34 mouse cellular contexts compared by ENCODE assay signal in the genomic region with DNA sequence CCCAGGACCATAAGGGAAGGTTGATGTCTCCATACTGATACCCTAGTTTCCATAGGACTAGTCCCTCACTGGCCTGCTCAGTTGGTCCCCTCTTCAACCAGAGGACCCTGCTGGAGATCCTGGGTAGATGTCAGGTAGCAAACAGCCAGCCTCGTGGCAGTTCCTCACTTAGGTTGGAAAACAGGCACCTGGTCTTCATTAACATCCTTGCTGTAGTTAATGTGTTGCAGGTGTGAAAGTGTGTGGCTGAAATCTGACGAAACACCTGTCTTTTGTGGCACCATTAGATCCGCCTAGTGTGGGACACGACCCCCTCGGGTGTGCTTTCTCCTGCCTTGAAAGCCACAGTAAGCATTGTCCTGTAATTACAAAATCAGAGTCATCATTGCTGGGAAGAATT.
A peak's percentile ranks its signal among the peaks of the same experiment; 100 is the strongest.
DNase-seq lines count a peak whose midpoint lies in the region; ATAC-seq lines count a peak whose summit lies in the region.
"Had no signal": no experiment of that assay in that cellular context is flagged by ENCODE, and none has a peak within 500 bp of the region (broad histone marks: within the 10 kb centered on the region; RNA-seq: fewer than 3 reads in every experiment).

No protein-coding gene starts in this region.

- H3K36me3 ChIP-seq in forebrain, embryonic 14.5 days (ENCODE audit: control insufficient read depth, insufficient read depth, low read length), result no peaks in the 10 kb centered on the region
- H3K36me3 ChIP-seq in forebrain, embryonic 15.5 days, result no peaks in the 10 kb centered on the region
- H3K36me3 ChIP-seq in neural tube, embryonic 14.5 days (ENCODE audit: control insufficient read depth, insufficient read depth, low read length), result no peaks in the 10 kb centered on the region
- H3K36me3 ChIP-seq: embryonic facial prominence, embryonic 13.5 days; forebrain, embryonic 10.5 days; heart, embryonic 13.5 days; hindbrain, embryonic 10.5 days; midbrain, embryonic 10.5 days; neural tube, embryonic 15.5 days had no signal

- 65% methylated on average over 5 of the region's 5 CpGs for WGBS in forebrain, embryonic 14.5 days
- WGBS in forebrain, embryonic 15.5 days, result 67% methylated on average over 5 of the region's 5 CpGs
- 61% methylated on average over 5 of the region's 5 CpGs for WGBS in neural tube, embryonic 14.5 days

- no peak overlapping the region for H3K4me3 ChIP-seq in forebrain, embryonic 14.5 days (ENCODE audit: low read depth, low read length)
- no peak overlapping the region for H3K4me3 ChIP-seq in forebrain, embryonic 15.5 days
- H3K4me3 ChIP-seq in neural tube, embryonic 14.5 days (ENCODE audit: low read depth, low read length), result no peak overlapping the region
- H3K4me3 ChIP-seq: embryonic facial prominence, embryonic 13.5 days; forebrain, embryonic 10.5 days; gastrocnemius, adult 2 months; heart, adult 2 months; heart, embryonic 13.5 days; hindbrain, embryonic 10.5 days; left cerebral cortex, adult 2 months; midbrain, embryonic 10.5 days; myocyte; neural tube, embryonic 15.5 days had no signal

- no peak overlapping the region for H3K27ac ChIP-seq in forebrain, embryonic 14.5 days (ENCODE audit: low read depth, low read length)
- no peak overlapping the region for H3K27ac ChIP-seq in forebrain, embryonic 15.5 days (replicated peaks)
- no peak overlapping the region for H3K27ac ChIP-seq in neural tube, embryonic 14.5 days (ENCODE audit: low read depth, low read length)
- H3K27ac ChIP-seq: embryonic facial prominence, embryonic 13.5 days; forebrain, embryonic 10.5 days; gastrocnemius, adult 2 months; heart, adult 2 months; heart, embryonic 13.5 days; hindbrain, embryonic 10.5 days; hindbrain, postnatal 0 days; left cerebral cortex, adult 2 months; liver, embryonic 14.5 days; midbrain, embryonic 10.5 days; neural tube, embryonic 15.5 days had no signal

- no peak for ATAC-seq in forebrain, embryonic 14.5 days
- no peak; the same call in 1 of the 2 replicates for ATAC-seq in forebrain, embryonic 15.5 days (replicated peaks)
- peak; percentile 51 for ATAC-seq in neural tube, embryonic 14.5 days (ENCODE audit: low read depth)
- ATAC-seq: hindbrain, postnatal 0 days; intestine, postnatal 0 days had no signal

- no peaks in the 10 kb centered on the region for H3K27me3 ChIP-seq in forebrain, embryonic 14.5 days (replicated peaks; ENCODE audit: control insufficient read depth, insufficient read depth, low read length)
- H3K27me3 ChIP-seq in forebrain, embryonic 15.5 days, result no peaks in the 10 kb centered on the region
- no peaks in the 10 kb centered on the region for H3K27me3 ChIP-seq in neural tube, embryonic 14.5 days (ENCODE audit: control insufficient read depth, insufficient read depth, low read length)
- H3K27me3 ChIP-seq: embryonic facial prominence, embryonic 13.5 days; heart, embryonic 13.5 days; neural tube, embryonic 15.5 days had no signal

- H3K9me3 ChIP-seq in forebrain, embryonic 14.5 days (replicated peaks; ENCODE audit: control insufficient read depth, low read length), result no peaks in the 10 kb centered on the region
- no peaks in the 10 kb centered on the region for H3K9me3 ChIP-seq in forebrain, embryonic 15.5 days
- H3K9me3 ChIP-seq in neural tube, embryonic 14.5 days (ENCODE audit: control insufficient read depth, low read length), result no peaks in the 10 kb centered on the region
- H3K9me3 ChIP-seq: embryonic facial prominence, embryonic 13.5 days; forebrain, embryonic 10.5 days; heart, embryonic 13.5 days; hindbrain, embryonic 10.5 days; midbrain, embryonic 10.5 days; neural tube, embryonic 15.5 days had no signal

- no peak overlapping the region for H3K9ac ChIP-seq in forebrain, embryonic 14.5 days (ENCODE audit: low read length)
- no peak overlapping the region for H3K9ac ChIP-seq in forebrain, embryonic 15.5 days (replicated peaks)
- no peak overlapping the region for H3K9ac ChIP-seq in neural tube, embryonic 14.5 days (replicated peaks; ENCODE audit: low read depth, low read length)
- H3K9ac ChIP-seq: embryonic facial prominence, embryonic 13.5 days; heart, embryonic 13.5 days; liver, embryonic 14.5 days; neural tube, embryonic 15.5 days had no signal

- peak; percentile 20 for DNase-seq in forebrain, embryonic 14.5 days (ENCODE audit: low spot score)
- no peak for DNase-seq in neural tube, embryonic 10.5 days (ENCODE audit: extremely low spot score, low spot score)
- peak; percentile 76 for DNase-seq in hindlimb bud, embryonic 11.5 days (ENCODE audit: extremely low spot score, low read depth, low spot score)
- DNase-seq in mesoderm, embryonic 11.5 days (ENCODE audit: low read depth, low spot score), result peak; percentile 24
- DNase-seq in right cerebral cortex, postnatal 4 days, result no peak
- DNase-seq in natural killer cell, adult 2 months (ENCODE audit: low spot score in 2 of 2), result no peak
- DNase-seq: adrenal gland, postnatal 14 days; cerebellum, adult 11-12 months; cerebellum, adult 9-11 months; gastrocnemius, adult 2 months; gastrocnemius, postnatal 36 days; heart, adult 2 months; heart, postnatal 10 days; kidney, adult 9 months; kidney, postnatal 10 days; liver; lung, adult 2 months; retina, postnatal 1 day; right cerebral cortex, postnatal 25 days; spleen, adult 18-20 months; thymus, postnatal 14 days had no signal

- H3K4me1 ChIP-seq in forebrain, embryonic 14.5 days (ENCODE audit: control insufficient read depth, insufficient read depth, low read length), result no peaks in the 10 kb centered on the region
- no peaks in the 10 kb centered on the region for H3K4me1 ChIP-seq in forebrain, embryonic 15.5 days
- no peaks in the 10 kb centered on the region for H3K4me1 ChIP-seq in neural tube, embryonic 14.5 days (ENCODE audit: control insufficient read depth, insufficient read depth, low read length)
- H3K4me1 ChIP-seq: midbrain, embryonic 10.5 days; neural tube, embryonic 15.5 days had no signal

- H3K4me2 ChIP-seq in forebrain, embryonic 14.5 days (ENCODE audit: low read length), result no peak overlapping the region
- H3K4me2 ChIP-seq in forebrain, embryonic 15.5 days (replicated peaks), result no peak overlapping the region
- no peak overlapping the region for H3K4me2 ChIP-seq in neural tube, embryonic 14.5 days (ENCODE audit: low read depth, low read length)
- H3K4me2 ChIP-seq: embryonic facial prominence, embryonic 13.5 days; heart, embryonic 13.5 days; neural tube, embryonic 15.5 days had no signal

Comparison
In these comparisons a context has a peak if more than half of its experiments do, and no peak if none do; other contexts are left out.
1. DNase-seq: peak in forebrain, embryonic 14.5 days (single experiment), hindlimb bud, embryonic 11.5 days (single experiment) and mesoderm, embryonic 11.5 days (single experiment); none in neural tube, embryonic 10.5 days (single experiment), right cerebral cortex, postnatal 4 days (single experiment) and natural killer cell, adult 2 months (0 of 2).